Mouse (Mus musculus): Measurements from ENCODE around the gene Gtf2h5.

The Gtf2h5 gene

GRCm38 (mm10) chr17:6110956-6111355 lies 31.4 kb downstream of the Gtf2h5 start:
- in situ Hi-C loops (cut with MboI, MseI), result no loop called here

GRCm38 (mm10) chr17:6113653-6114052 lies 34.1 kb downstream of the Gtf2h5 start:
- in situ Hi-C loops (cut with MboI, MseI), result no loop called here

GRCm38 (mm10) chr17:6115085-6115484 lies 35.5 kb downstream of the Gtf2h5 start:
- in situ Hi-C loops (cut with MboI, MseI), result no loop called here

- in situ Hi-C loops (cut with MboI, MseI), result no loop called here
These were observed 37.7 kb downstream of the Gtf2h5 start for GRCm38 (mm10) chr17:6117148-6117725.

- in situ Hi-C loops (cut with MboI, MseI), result no loop called here
These were observed 38.3 kb downstream of the Gtf2h5 start for GRCm38 (mm10) chr17:6117917-6118316.

- in situ Hi-C loops (cut with MboI, MseI), result no loop called here
These were observed 39.3 kb downstream of the Gtf2h5 start for GRCm38 (mm10) chr17:6118861-6119260.

GRCm38 (mm10) chr17:6123776-6124175 lies 44.2 kb downstream of the Gtf2h5 start:
- in situ Hi-C loops (cut with MboI, MseI), result no loop called here

GRCm38 (mm10) chr17:6125441-6125840 lies 45.9 kb downstream of the Gtf2h5 start:
- in situ Hi-C loops (cut with MboI, MseI), result no loop called here

GRCm38 (mm10) chr17:6128039-6128438 lies 48.5 kb downstream of the Gtf2h5 start:
- in situ Hi-C loops (cut with MboI, MseI), result no loop called here

- in situ Hi-C loops (cut with MboI, MseI), result no loop called here
These were observed 49.8 kb downstream of the Gtf2h5 start for GRCm38 (mm10) chr17:6129361-6129760.

- in situ Hi-C loops (cut with MboI, MseI), result no loop called here
These were observed 51.5 kb downstream of the Gtf2h5 start for GRCm38 (mm10) chr17:6131083-6131482.
